In genomic region chr10:5804691-5805156, GRCm38 (mm10) we compare ENCODE assay signal across 8 mouse cellular contexts. TPM values are rescaled to one million over a fixed set of nuclear protein-coding genes. Genes with fewer than 3 reads are reported as not detected.
A peak's percentile ranks its signal among the peaks of the same experiment; 100 is the strongest.
DNase-seq lines count a peak whose midpoint lies in the region; ATAC-seq and TF ChIP-seq lines count a peak whose summit lies in the region.

No protein-coding gene starts in this region.

- DNase-seq in cerebellum, adult 2 months, result peak in 1 of 2 experiments; percentile 23
- DNase-seq in cerebellum, postnatal 36 days, result no peak
- peak; percentile 56 for DNase-seq in neural tube, embryonic 11.5 days (ENCODE audit: low spot score)
- no peak for DNase-seq in neural tube, embryonic 10.5 days (ENCODE audit: extremely low spot score, low spot score)
- peak; percentile 10 to 11 for DNase-seq in heart, postnatal 14 days
- DNase-seq in lung, postnatal 4 days, result peak; percentile 15 to 24
- peak; percentile 48 for DNase-seq in testis, postnatal 10 days (ENCODE audit: low spot score)
- DNase-seq in cerebellum, adult 11 months, result no peak

- no peaks in the 10 kb centered on the region for H3K9me3 ChIP-seq in neural tube, embryonic 11.5 days (ENCODE audit: control insufficient read depth, low read length)

- H3K4me2 ChIP-seq in neural tube, embryonic 11.5 days (ENCODE audit: low read depth), result peak overlapping the region; percentile 66

- WGBS in cerebellum, adult 2 months, result 1% methylated on average over 24 of the region's 24 CpGs
- WGBS in neural tube, embryonic 11.5 days, result 0% methylated on average over 24 of the region's 24 CpGs

- no peaks in the 10 kb centered on the region for H3K36me3 ChIP-seq in neural tube, embryonic 11.5 days (ENCODE audit: control insufficient read depth, insufficient read depth, low read length)

- peak overlapping the region; percentile 77 for H3K9ac ChIP-seq in neural tube, embryonic 11.5 days (ENCODE audit: low read length)

- no peak for TF ChIP-seq CTCF in cerebellum, adult 2 months (IDR thresholded peaks at IDR 0.05; ENCODE audit: borderline replicate concordance, insufficient read depth, low read depth, low read length)

- no peak overlapping the region for H3K27ac ChIP-seq in cerebellum, adult 2 months (ENCODE audit: insufficient read depth, low read length)
- H3K27ac ChIP-seq in neural tube, embryonic 11.5 days (ENCODE audit: low read depth, low read length), result peak overlapping the region; percentile 74

- H3K27me3 ChIP-seq in cerebellum, adult 2 months (ENCODE audit: control insufficient read depth, insufficient read depth, low read length), result no peaks in the 10 kb centered on the region
- H3K27me3 ChIP-seq in neural tube, embryonic 11.5 days (ENCODE audit: control insufficient read depth, insufficient read depth, low read length), result no peaks in the 10 kb centered on the region

- H3K4me3 ChIP-seq in cerebellum, adult 2 months (replicated peaks; ENCODE audit: insufficient read depth, low read depth, low read length), result peak overlapping the region; percentile 56
- peak overlapping the region; percentile 74 for H3K4me3 ChIP-seq in neural tube, embryonic 11.5 days (ENCODE audit: low read depth, low read length)

- TF ChIP-seq POLR2A in cerebellum, adult 2 months (IDR thresholded peaks at IDR 0.05; ENCODE audit: borderline replicate concordance, insufficient read depth, low read length), result no peak

- intact Hi-C loops in heart, postnatal 14 days (cut with DNase I), result no loop called here

- H3K4me1 ChIP-seq in cerebellum, adult 2 months (ENCODE audit: control insufficient read depth, insufficient read depth, low read length), result no peaks in the 10 kb centered on the region; the same call in none of the 2 replicates
- H3K4me1 ChIP-seq in neural tube, embryonic 11.5 days (ENCODE audit: control insufficient read depth, insufficient read depth, low read length), result peaks cover 7% of the 10 kb centered on the region

- peak; percentile 31 for ATAC-seq in neural tube, embryonic 11.5 days (ENCODE audit: insufficient read depth, low FRiP score, low TSS enrichment)

RNA-seq across cellular contexts. Expression of gene Fbxo5, which starts 0.7 kb away (rescaled TPM):
- polyA plus RNA-seq in cerebellum, adult 2 months (2012; rRNA removed), result 3.8 and 5.0 TPM in 2 replicates
- 75.1 and 86.3 TPM in 2 replicates for polyA plus RNA-seq in neural tube, embryonic 11.5 days (2014; fragmentation: Nextera tagmentation; extraction: Ambion mirVana)
- 1 to 10 TPM; 2.1 to 4.0 TPM for total RNA-seq in heart, postnatal 14 days (2021)

RNA-seq across cellular contexts. Expression of gene Mtrf1l, which starts 19.0 kb away (rescaled TPM):
- polyA plus RNA-seq in cerebellum, adult 2 months (2012; rRNA removed), result 5.8 and 7.0 TPM in 2 replicates
- 11.7 and 12.3 TPM in 2 replicates for polyA plus RNA-seq in neural tube, embryonic 11.5 days (2014; fragmentation: Nextera tagmentation; extraction: Ambion mirVana)
- 10 to 100 TPM in 1 of 2 experiments, 1 to 10 TPM in 1; 7.7 to 10.5 TPM for total RNA-seq in heart, postnatal 14 days (2021)

Comparison
In these comparisons a context has a peak if more than half of its experiments do, and no peak if none do; other contexts are left out.
1. DNase-seq: peak in neural tube, embryonic 11.5 days (single experiment), heart, postnatal 14 days (2 of 2), lung, postnatal 4 days (2 of 2) and testis, postnatal 10 days (single experiment); none in cerebellum, postnatal 36 days (0 of 2), neural tube, embryonic 10.5 days (single experiment) and cerebellum, adult 11 months (single experiment).
2. RNA of gene Fbxo5, which starts 0.7 kb away (polyA plus RNA-seq): 75.1 to 86.3 TPM in neural tube, embryonic 11.5 days; 3.8 to 5.0 TPM in cerebellum, adult 2 months; every median in the first group is over 10 times any median in the second.